Mouse (Mus musculus): ENCODE measurements around the gene Irf9. TPM values are rescaled to one million over a fixed set of nuclear protein-coding genes. Genes with fewer than 3 reads are reported as not detected.

The Irf9 gene
- polyA plus RNA-seq, 1 experiment from 2014 or later: 8.9 TPM

DNA sequence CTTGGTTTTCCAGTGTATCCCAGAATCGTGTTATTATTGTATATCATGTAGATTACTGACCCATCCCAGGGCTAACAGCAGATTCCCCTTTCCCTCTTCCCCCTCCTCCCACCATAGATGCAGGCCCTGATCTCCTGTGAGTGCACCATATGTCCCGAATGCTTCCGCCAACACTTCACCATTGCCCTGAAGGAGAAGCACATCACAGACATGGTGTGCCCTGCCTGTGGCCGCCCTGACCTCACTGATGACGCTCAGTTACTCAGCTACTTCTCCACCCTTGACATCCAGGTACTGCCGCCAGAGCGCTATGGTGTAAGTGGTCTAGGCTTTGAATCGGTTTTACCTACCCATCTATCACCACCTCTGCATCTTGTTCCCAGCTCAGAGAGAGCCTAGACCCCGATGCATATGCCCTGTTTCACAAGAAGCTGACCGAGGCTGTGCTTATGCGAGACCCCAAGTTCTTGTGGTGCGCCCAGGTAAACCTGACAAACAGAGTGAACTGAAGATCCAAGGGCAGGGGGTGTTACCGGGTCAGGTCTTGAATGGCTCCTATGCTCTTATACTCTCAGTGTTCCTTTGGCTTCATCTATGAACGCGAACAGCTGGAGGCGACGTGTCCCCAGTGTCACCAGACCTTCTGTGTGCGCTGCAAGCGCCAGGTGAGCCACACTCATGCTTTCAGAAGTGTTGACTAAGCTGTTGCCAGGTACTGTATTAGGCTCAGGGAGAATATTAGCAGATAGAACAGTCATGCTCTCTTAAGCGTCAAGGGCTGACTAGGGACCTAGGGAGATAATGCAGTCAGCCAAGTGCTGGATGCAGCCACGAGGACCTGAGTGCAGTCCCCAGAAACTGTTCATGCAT is 4.6 kb upstream of the Irf9 start:
- H3K36me3 ChIP-seq (ENCODE audit: control insufficient read depth, insufficient read depth, low read length): peaks cover 89% of the 10 kb centered on the region
- no peak overlapping the region for H3K9ac ChIP-seq (ENCODE audit: low read length)
- 92% methylated on average over 21 of the region's 21 CpGs for WGBS
- H3K4me2 ChIP-seq (ENCODE audit: low read length): no peak overlapping the region
- no peaks in the 10 kb centered on the region for H3K27me3 ChIP-seq (replicated peaks; ENCODE audit: control insufficient read depth, insufficient read depth, low read length)
- H3K27ac ChIP-seq (ENCODE audit: low read depth): no peak overlapping the region
- H3K9me3 ChIP-seq (ENCODE audit: control insufficient read depth, low read length): no peaks in the 10 kb centered on the region
- ATAC-seq (replicated peaks; ENCODE audit: low FRiP score, low TSS enrichment, low read depth) (no peak), DNase-seq (ENCODE audit: low spot score) (no peak)
- H3K4me1 ChIP-seq (replicated peaks; ENCODE audit: control insufficient read depth, insufficient read depth, low read length): no peaks in the 10 kb centered on the region
- H3K4me3 ChIP-seq (ENCODE audit: low read depth, low read length): no peak overlapping the region

DNA sequence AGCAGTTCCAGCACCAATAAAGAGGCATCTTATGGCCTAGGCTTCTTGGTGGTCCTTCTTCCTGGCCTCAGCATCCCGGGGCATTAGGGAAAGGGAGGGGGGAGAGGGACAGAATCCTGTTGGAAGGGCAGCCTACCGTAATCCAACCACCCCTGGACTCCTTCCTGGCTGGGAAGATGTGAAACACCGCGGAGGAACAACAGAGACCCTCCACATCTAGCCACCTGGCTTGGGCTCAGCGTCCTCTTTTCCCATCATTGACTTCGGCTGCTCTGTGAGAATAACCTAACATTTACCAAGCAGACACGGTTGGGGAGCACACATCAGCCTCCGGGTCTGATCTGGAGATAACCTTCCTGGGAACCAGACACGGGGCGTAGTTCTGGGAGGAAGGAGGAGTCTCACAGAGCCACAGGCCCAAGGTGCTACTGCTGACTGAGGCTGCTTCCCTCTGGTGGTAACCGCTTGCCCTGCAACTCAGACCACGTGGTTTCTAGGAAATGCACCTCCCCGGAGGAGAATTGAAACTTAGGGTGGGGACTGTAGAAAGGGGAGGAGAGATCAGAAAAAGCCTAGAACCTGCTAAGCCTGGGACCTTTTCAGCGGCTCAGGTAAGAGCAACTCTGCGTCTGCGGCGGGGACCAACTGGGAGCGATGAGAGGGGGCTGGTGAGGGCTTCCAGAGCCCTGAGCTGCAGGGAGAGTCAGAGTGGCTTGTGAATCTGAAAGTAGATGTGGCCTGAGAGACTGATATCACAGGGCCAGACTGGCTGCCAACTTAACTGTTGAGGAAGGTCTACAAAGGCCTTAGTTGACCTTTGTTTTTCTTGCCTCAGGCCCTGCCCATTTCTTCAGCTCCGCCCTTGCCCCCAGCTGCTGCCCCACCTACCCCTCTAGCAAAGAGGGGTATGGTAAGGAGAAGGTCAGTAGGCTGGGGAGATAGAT is 534 bp downstream of the Irf9 start:
- peak; percentile 90 for ATAC-seq (replicated peaks; ENCODE audit: low FRiP score, low TSS enrichment, low read depth)
- peak overlapping the region; percentile 41 for H3K4me2 ChIP-seq (ENCODE audit: low read length)
- H3K27me3 ChIP-seq (replicated peaks; ENCODE audit: control insufficient read depth, insufficient read depth, low read length): no peaks in the 10 kb centered on the region
- WGBS: 12% methylated on average over 19 of the region's 19 CpGs
- peak overlapping the region; percentile 25 for H3K27ac ChIP-seq (ENCODE audit: low read depth)
- no peaks in the 10 kb centered on the region; the same call in 1 of the 2 replicates for H3K4me1 ChIP-seq (replicated peaks; ENCODE audit: control insufficient read depth, insufficient read depth, low read length)
- DNase-seq (ENCODE audit: low spot score): peak; percentile 92
- H3K4me3 ChIP-seq (ENCODE audit: low read depth, low read length): peak overlapping the region; percentile 15
- no peaks in the 10 kb centered on the region for H3K9me3 ChIP-seq (ENCODE audit: control insufficient read depth, low read length)
- peaks cover 75% of the 10 kb centered on the region for H3K36me3 ChIP-seq (ENCODE audit: control insufficient read depth, insufficient read depth, low read length)
- peak overlapping the region; percentile 4 for H3K9ac ChIP-seq (ENCODE audit: low read length)

DNA sequence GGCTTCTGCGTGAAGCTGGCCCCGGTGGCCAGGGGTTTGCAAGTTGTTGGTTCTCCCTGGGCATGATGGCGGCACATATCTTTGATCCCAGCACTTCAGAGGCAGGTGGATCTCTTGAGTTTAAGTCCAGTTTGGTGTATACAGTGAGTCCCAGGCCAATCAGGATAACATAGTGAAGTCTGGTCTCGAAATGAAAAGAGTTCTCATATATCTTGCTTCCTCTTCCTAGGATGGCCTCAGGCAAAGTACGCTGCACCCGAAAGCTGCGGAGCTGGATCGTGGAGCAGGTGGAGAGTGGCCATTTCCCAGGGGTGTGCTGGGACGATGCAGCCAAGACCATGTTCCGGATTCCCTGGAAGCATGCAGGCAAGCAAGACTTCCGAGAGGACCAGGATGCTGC is 1.5 kb downstream of the Irf9 start:
- H3K36me3 ChIP-seq (ENCODE audit: control insufficient read depth, insufficient read depth, low read length): peaks cover 75% of the 10 kb centered on the region
- peak overlapping the region; percentile 41 for H3K4me2 ChIP-seq (ENCODE audit: low read length)
- DNase-seq (ENCODE audit: low spot score): no peak
- no peaks in the 10 kb centered on the region for H3K27me3 ChIP-seq (replicated peaks; ENCODE audit: control insufficient read depth, insufficient read depth, low read length)
- ATAC-seq (replicated peaks; ENCODE audit: low FRiP score, low TSS enrichment, low read depth): no peak
- H3K4me3 ChIP-seq (ENCODE audit: low read depth, low read length): no peak overlapping the region
- 96% methylated on average over 11 of the region's 11 CpGs for WGBS
- H3K4me1 ChIP-seq (replicated peaks; ENCODE audit: control insufficient read depth, insufficient read depth, low read length): no peaks in the 10 kb centered on the region; the same call in 1 of the 2 replicates
- H3K9me3 ChIP-seq (ENCODE audit: control insufficient read depth, low read length): no peaks in the 10 kb centered on the region
- H3K27ac ChIP-seq (ENCODE audit: low read depth): no peak overlapping the region
- no peak overlapping the region for H3K9ac ChIP-seq (ENCODE audit: low read length)

DNA sequence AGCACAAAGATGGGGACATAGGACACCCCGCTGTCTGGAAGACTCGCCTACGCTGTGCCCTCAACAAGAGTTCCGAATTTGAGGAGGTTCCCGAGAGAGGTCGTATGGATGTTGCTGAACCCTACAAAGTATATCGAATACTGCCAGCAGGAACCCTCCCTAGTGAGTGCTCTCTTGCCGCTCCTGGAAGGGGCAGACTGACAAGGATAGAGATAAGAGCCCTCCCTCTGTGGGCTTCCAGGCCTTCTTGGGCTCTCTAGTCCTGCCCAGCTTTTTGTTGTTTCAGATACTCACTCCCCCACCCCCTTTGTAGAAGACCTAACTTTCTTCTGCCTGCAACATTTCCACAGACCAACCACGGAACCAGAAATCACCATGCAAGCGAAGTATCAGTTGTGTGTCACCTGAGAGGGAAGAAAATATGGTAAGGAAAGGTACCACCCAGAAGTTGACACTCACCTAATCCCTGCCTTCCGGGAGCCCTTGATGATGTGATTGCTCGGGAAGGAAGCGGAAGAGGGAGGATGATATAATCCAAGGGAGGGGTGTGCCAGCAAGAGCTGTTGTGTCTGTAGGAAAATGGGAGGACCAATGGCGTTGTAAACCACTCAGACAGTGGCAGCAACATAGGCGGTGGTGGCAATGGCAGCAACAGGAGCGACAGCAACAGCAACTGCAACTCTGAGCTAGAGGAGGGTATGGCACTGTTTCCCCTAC is 2.5 kb downstream of the Irf9 start:
- Histone ChIP-seq H3K27ac (ENCODE audit: low read depth) (no peak overlapping the region), H3K9ac (ENCODE audit: low read length) (no peak overlapping the region), H3K9me3 (ENCODE audit: control insufficient read depth, low read length) (no peaks in the 10 kb centered on the region), H3K4me3 (ENCODE audit: low read depth, low read length) (no peak overlapping the region), H3K4me1 (replicated peaks; ENCODE audit: control insufficient read depth, insufficient read depth, low read length) (no peaks in the 10 kb centered on the region; the same call in 1 of the 2 replicates), H3K36me3 (ENCODE audit: control insufficient read depth, insufficient read depth, low read length) (peaks cover 65% of the 10 kb centered on the region), H3K27me3 (replicated peaks; ENCODE audit: control insufficient read depth, insufficient read depth, low read length) (no peaks in the 10 kb centered on the region), H3K4me2 (ENCODE audit: low read length) (no peak overlapping the region)
- no peak for DNase-seq (ENCODE audit: low spot score)
- no peak for ATAC-seq (replicated peaks; ENCODE audit: low FRiP score, low TSS enrichment, low read depth)
- WGBS: 92% methylated on average over 16 of the region's 16 CpGs

DNA sequence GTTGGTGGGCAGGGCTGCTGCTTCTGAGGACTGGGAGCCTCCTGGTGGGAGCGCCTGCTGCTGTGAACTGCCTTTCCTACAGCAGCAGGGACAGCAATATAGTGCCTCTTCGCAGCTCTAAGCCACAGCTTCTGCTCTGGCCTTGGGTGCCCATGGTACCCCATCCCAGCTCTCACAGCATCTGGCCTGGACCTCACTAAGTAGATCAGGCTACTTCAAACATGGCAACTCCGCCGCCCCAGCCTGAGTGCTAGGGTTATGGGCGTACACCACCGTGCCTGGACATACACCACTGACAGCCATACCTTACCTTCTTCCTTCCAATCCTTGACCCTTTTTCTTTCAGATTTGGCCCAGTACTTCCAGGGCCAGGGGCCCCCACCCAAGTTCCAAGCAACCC is 5.0 kb downstream of the Irf9 start:
- Histone ChIP-seq H3K4me1 (replicated peaks; ENCODE audit: control insufficient read depth, insufficient read depth, low read length) (no peaks in the 10 kb centered on the region; the same call in 1 of the 2 replicates), H3K36me3 (ENCODE audit: control insufficient read depth, insufficient read depth, low read length) (peaks cover 40% of the 10 kb centered on the region), H3K4me3 (ENCODE audit: low read depth, low read length) (no peak overlapping the region), H3K9ac (ENCODE audit: low read length) (no peak overlapping the region), H3K27me3 (replicated peaks; ENCODE audit: control insufficient read depth, insufficient read depth, low read length) (no peaks in the 10 kb centered on the region), H3K4me2 (ENCODE audit: low read length) (no peak overlapping the region), H3K27ac (ENCODE audit: low read depth) (no peak overlapping the region), H3K9me3 (ENCODE audit: control insufficient read depth, low read length) (no peaks in the 10 kb centered on the region)
- 100% methylated on average over 6 of the region's 6 CpGs for whole genome bisulfite sequencing
- ATAC-seq (replicated peaks; ENCODE audit: low FRiP score, low TSS enrichment, low read depth): no peak
- DNase-seq (ENCODE audit: low spot score): no peak

DNA sequence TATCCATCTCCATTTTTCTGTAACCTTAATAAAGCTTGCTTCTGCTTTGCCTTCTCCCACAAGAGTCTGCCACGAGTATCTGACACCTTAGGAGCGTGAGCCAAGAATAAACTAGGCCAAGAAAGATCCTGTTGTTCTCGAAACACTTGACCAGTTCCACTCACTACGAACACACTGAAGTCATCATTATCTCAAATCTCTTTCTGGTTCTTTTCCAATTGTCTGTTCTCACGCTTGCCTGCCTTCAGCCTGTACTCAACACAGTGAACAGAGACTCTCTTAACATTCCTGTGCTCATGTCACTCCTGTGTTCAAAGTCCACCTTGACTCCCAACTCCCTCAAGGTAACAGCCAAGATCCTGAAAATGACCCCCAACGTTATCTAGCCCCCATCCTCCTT is 10.0 kb downstream of the Irf9 start:
- Histone ChIP-seq H3K4me3 (ENCODE audit: low read depth, low read length) (no peak overlapping the region), H3K36me3 (ENCODE audit: control insufficient read depth, insufficient read depth, low read length) (peaks cover 14% of the 10 kb centered on the region), H3K4me2 (ENCODE audit: low read length) (no peak overlapping the region), H3K27me3 (replicated peaks; ENCODE audit: control insufficient read depth, insufficient read depth, low read length) (no peaks in the 10 kb centered on the region), H3K9me3 (ENCODE audit: control insufficient read depth, low read length) (no peaks in the 10 kb centered on the region), H3K27ac (ENCODE audit: low read depth) (no peak overlapping the region), H3K4me1 (replicated peaks; ENCODE audit: control insufficient read depth, insufficient read depth, low read length) (no peaks in the 10 kb centered on the region), H3K9ac (ENCODE audit: low read length) (no peak overlapping the region)
- 74% methylated on average over 6 of the region's 6 CpGs for WGBS
- DNase-seq (ENCODE audit: low spot score) (no peak), ATAC-seq (replicated peaks; ENCODE audit: low FRiP score, low TSS enrichment, low read depth) (no peak)

DNA sequence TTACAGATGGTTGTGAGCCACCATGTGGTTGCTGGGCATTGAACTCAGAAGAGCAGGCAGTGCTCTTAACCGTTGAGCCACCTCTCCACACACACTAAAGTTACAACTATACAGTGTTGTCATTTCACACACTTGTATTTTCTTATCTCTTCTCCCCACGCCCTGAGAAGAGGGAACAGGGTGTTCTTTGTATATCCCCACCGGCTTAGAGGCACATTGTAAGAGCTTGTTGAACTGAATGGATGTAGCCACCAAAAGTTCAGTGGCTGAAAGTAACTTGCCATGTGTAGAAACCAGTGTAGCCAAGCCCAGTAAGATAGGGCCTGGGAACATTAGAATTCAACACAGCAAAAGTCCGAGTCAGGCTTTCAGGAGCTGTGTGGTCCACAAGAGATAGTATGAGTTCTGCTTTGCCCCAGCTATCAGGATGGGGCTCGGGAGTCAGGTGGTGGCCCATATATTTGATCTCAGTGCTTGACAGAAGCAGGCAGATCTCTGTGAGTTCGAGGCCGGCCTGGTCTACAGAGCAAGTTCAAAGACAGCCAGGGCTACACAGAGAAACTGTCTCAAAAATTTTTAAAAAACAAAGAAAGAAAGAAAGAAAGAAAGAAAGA is 11.3 kb downstream of the Irf9 start:
- Histone ChIP-seq H3K27me3 (replicated peaks; ENCODE audit: control insufficient read depth, insufficient read depth, low read length) (no peaks in the 10 kb centered on the region), H3K27ac (ENCODE audit: low read depth) (no peak overlapping the region), H3K4me3 (ENCODE audit: low read depth, low read length) (no peak overlapping the region), H3K9ac (ENCODE audit: low read length) (no peak overlapping the region), H3K4me1 (replicated peaks; ENCODE audit: control insufficient read depth, insufficient read depth, low read length) (no peaks in the 10 kb centered on the region; the same call in 1 of the 2 replicates), H3K36me3 (ENCODE audit: control insufficient read depth, insufficient read depth, low read length) (peaks cover 2% of the 10 kb centered on the region), H3K4me2 (ENCODE audit: low read length) (no peak overlapping the region), H3K9me3 (ENCODE audit: control insufficient read depth, low read length) (no peaks in the 10 kb centered on the region)
- WGBS: 77% methylated on average over 7 of the region's 7 CpGs
- no peak for DNase-seq (ENCODE audit: low spot score)
- ATAC-seq (replicated peaks; ENCODE audit: low FRiP score, low TSS enrichment, low read depth): no peak

DNA sequence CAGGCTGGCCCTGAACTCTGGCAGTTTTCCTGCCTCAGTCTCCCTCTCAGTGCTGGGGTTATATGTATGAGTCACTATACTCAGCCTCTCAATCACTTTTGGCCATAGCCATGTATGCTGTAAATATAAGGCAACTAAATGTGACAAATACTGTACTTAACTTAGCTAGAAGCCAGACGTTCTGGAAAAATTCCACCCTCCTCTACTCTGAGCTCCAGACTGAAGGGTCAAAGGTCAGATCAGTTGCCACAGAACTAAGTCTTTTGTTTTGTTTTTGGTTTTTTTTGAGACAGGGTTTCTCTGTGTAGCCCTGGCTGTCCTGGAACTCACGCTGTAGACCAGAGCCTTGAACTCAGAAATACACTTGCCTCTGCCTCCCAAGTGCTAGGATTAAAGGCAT is 12.5 kb downstream of the Irf9 start:
- no peak overlapping the region for H3K9ac ChIP-seq (ENCODE audit: low read length)
- no peaks in the 10 kb centered on the region; the same call in 1 of the 2 replicates for H3K4me1 ChIP-seq (replicated peaks; ENCODE audit: control insufficient read depth, insufficient read depth, low read length)
- H3K9me3 ChIP-seq (ENCODE audit: control insufficient read depth, low read length): no peaks in the 10 kb centered on the region
- no peaks in the 10 kb centered on the region for H3K27me3 ChIP-seq (replicated peaks; ENCODE audit: control insufficient read depth, insufficient read depth, low read length)
- no peak for ATAC-seq (replicated peaks; ENCODE audit: low FRiP score, low TSS enrichment, low read depth)
- 44% methylated on average over 2 of the region's 2 CpGs for WGBS
- H3K27ac ChIP-seq (ENCODE audit: low read depth): no peak overlapping the region
- DNase-seq (ENCODE audit: low spot score): no peak
- no peaks in the 10 kb centered on the region for H3K36me3 ChIP-seq (ENCODE audit: control insufficient read depth, insufficient read depth, low read length)
- H3K4me2 ChIP-seq (ENCODE audit: low read length): no peak overlapping the region
- H3K4me3 ChIP-seq (ENCODE audit: low read depth, low read length): no peak overlapping the region

Data from intestine, embryonic 14.5 days (tissue).